Mouse (Mus musculus): ENCODE data around the gene Vav3. TPM values are rescaled to one million over a fixed set of nuclear protein-coding genes. Genes with fewer than 3 reads are reported as not detected.

Vav3 gene
- polyA plus RNA-seq, 1 experiment from 2014 or later: 24.8 TPM

Other genes with a start within 250 kb of the Vav3 start
- 7.5 and 9.0 TPM in 2 replicates for gene Slc25a24, start 217.5 kb upstream of the Vav3 start, polyA plus RNA-seq (2015; fragmentation: Nextera tagmentation; extraction: Ambion mirVana)

All from hindbrain, embryonic 13.5 days (tissue).